Mouse (Mus musculus): Measurements from ENCODE around the gene Hspa2.
A peak's percentile ranks its signal among the peaks of the same experiment; 100 is the strongest.

- TF ChIP-seq CTCF (IDR thresholded peaks at IDR 0.05; ENCODE audit: low read depth) (peak; percentile 13; the same call in 1 of the 2 replicates), EP300 (optimal IDR thresholded peaks at IDR 0.05) (peak; percentile 34)
These were observed at the start of gene Hspa2 for GRCm38 (mm10) chr12:76403886-76404537.

All from stomach, postnatal 0 days (tissue).